Mouse (Mus musculus): ENCODE results near the gene Rnd2. TPM values are rescaled to one million over a fixed set of nuclear protein-coding genes. Genes with fewer than 3 reads are reported as not detected.

The Rnd2 gene
- polyA plus RNA-seq (2015; fragmentation: Nextera tagmentation; extraction: Ambion mirVana) = 16.0 and 17.1 TPM in 2 replicates

GRCm38 (mm10) chr11:101464211-101465100, at the start of gene Rnd2:
TSS of gene Rnd2 (plus strand) at chr11:101464999.
- Histone ChIP-seq H3K4me2 (peak within 1 kb of the TSS; percentile 95), H3K4me1 (peaks cover 39% of the 10 kb centered on the region), H3K27me3 (replicated peaks) (no peaks in the 10 kb centered on the region), H3K4me3 (replicated peaks) (peak within 1 kb of the TSS; percentile 89), H3K27ac (peak within 1 kb of the TSS; percentile 94), H3K9me3 (no peaks in the 10 kb centered on the region), H3K36me3 (peaks cover 9% of the 10 kb centered on the region), H3K9ac (peak within 1 kb of the TSS; percentile 68)
- ATAC-seq (ENCODE audit: insufficient read depth, low FRiP score, low read depth) = peak; percentile 20
- 12% methylated on average over 12 of the region's 12 CpGs for WGBS

- Histone ChIP-seq H3K27me3 (replicated peaks) (no peaks in the 10 kb centered on the region), H3K4me2 (no peak overlapping the region), H3K27ac (no peak overlapping the region), H3K4me3 (replicated peaks) (no peak overlapping the region), H3K36me3 (peaks cover 14% of the 10 kb centered on the region), H3K9ac (no peak overlapping the region), H3K9me3 (no peaks in the 10 kb centered on the region), H3K4me1 (peaks cover 5% of the 10 kb centered on the region)
- WGBS = 83% methylated on average over 2 of the region's 2 CpGs
- ATAC-seq (ENCODE audit: insufficient read depth, low FRiP score, low read depth) = no peak
These were observed 49.5 kb upstream of the Rnd2 start for GRCm38 (mm10) chr11:101415306-101415705.

GRCm38 (mm10) chr11:101416433-101417100, 48.2 kb upstream of the Rnd2 start:
- Histone ChIP-seq H3K27ac (peak overlapping the region; percentile 59; the same call in 1 of the 2 replicates), H3K4me2 (peak overlapping the region; percentile 88), H3K4me3 (replicated peaks) (peak overlapping the region; percentile 88), H3K36me3 (peaks cover 7% of the 10 kb centered on the region; the same call in 1 of the 2 replicates), H3K27me3 (replicated peaks) (no peaks in the 10 kb centered on the region), H3K4me1 (peaks cover 5% of the 10 kb centered on the region), H3K9me3 (no peaks in the 10 kb centered on the region), H3K9ac (peak overlapping the region; percentile 77)
- WGBS = 2% methylated on average over 11 of the region's 11 CpGs
- 0 out of 2 replicates have a peak, but pooled peaks have one; percentile 5 for ATAC-seq (ENCODE audit: insufficient read depth, low FRiP score, low read depth)

- peak within 1 kb of the TSS; percentile 77 for H3K9ac ChIP-seq
- H3K4me1 ChIP-seq = peaks cover 5% of the 10 kb centered on the region
- ATAC-seq (ENCODE audit: insufficient read depth, low FRiP score, low read depth) = peak; percentile 71
- H3K4me2 ChIP-seq = peak within 1 kb of the TSS; percentile 88
- peak within 1 kb of the TSS; percentile 59 for H3K27ac ChIP-seq
- peaks cover 7% of the 10 kb centered on the region; the same call in 1 of the 2 replicates for H3K36me3 ChIP-seq
- under 1% methylated on average over 45 of the region's 45 CpGs for WGBS
- H3K9me3 ChIP-seq = no peaks in the 10 kb centered on the region
- peak within 1 kb of the TSS; percentile 88 for H3K4me3 ChIP-seq (replicated peaks)
- no peaks in the 10 kb centered on the region for H3K27me3 ChIP-seq (replicated peaks)
These were observed 47.5 kb upstream of the Rnd2 start, which contains the start of gene Aarsd1 for GRCm38 (mm10) chr11:101417101-101417855. TSS of gene Aarsd1 (minus strand) at chr11:101417615.

- Histone ChIP-seq H3K4me2 (no peak overlapping the region), H3K4me1 (peaks cover 8% of the 10 kb centered on the region), H3K9me3 (no peaks in the 10 kb centered on the region), H3K27me3 (replicated peaks) (no peaks in the 10 kb centered on the region), H3K27ac (no peak overlapping the region), H3K4me3 (replicated peaks) (no peak overlapping the region), H3K9ac (no peak overlapping the region), H3K36me3 (peaks cover 2% of the 10 kb centered on the region; the same call in 1 of the 2 replicates)
- WGBS = 54% methylated on average over 6 of the region's 6 CpGs
- no peak for ATAC-seq (ENCODE audit: insufficient read depth, low FRiP score, low read depth)
These were observed 45.8 kb upstream of the Rnd2 start for GRCm38 (mm10) chr11:101418991-101419390.

GRCm38 (mm10) chr11:101419610-101420009, 45.2 kb upstream of the Rnd2 start:
- H3K9ac ChIP-seq = no peak overlapping the region
- H3K27me3 ChIP-seq (replicated peaks) = no peaks in the 10 kb centered on the region
- H3K36me3 ChIP-seq = no peaks in the 10 kb centered on the region
- WGBS = 28% methylated on average over 3 of the region's 3 CpGs
- H3K27ac ChIP-seq = no peak overlapping the region
- no peaks in the 10 kb centered on the region for H3K9me3 ChIP-seq
- no peak overlapping the region for H3K4me3 ChIP-seq (replicated peaks)
- ATAC-seq (ENCODE audit: insufficient read depth, low FRiP score, low read depth) = no peak
- peaks cover 14% of the 10 kb centered on the region for H3K4me1 ChIP-seq
- no peak overlapping the region for H3K4me2 ChIP-seq

GRCm38 (mm10) chr11:101420148-101420547, 44.7 kb upstream of the Rnd2 start:
- WGBS = 86% methylated on average over 5 of the region's 5 CpGs
- no peaks in the 10 kb centered on the region for H3K9me3 ChIP-seq

GRCm38 (mm10) chr11:101424105-101424851, 40.5 kb upstream of the Rnd2 start, which contains the start of gene Gm27029:
TSS of gene Gm27029 (minus strand) at chr11:101424796.
- H3K27me3 ChIP-seq (replicated peaks) = no peaks in the 10 kb centered on the region
- H3K4me1 ChIP-seq = peaks cover 20% of the 10 kb centered on the region
- peak within 1 kb of the TSS; percentile 90 for H3K27ac ChIP-seq
- no peaks in the 10 kb centered on the region for H3K9me3 ChIP-seq
- H3K36me3 ChIP-seq = peaks cover under 1% of the 10 kb centered on the region; the same call in 1 of the 2 replicates
- WGBS = 3% methylated on average over 23 of the region's 23 CpGs
- H3K9ac ChIP-seq = peak within 1 kb of the TSS; percentile 51
- ATAC-seq (ENCODE audit: insufficient read depth, low FRiP score, low read depth) = peak; percentile 48; the same call in 1 of the 2 replicates
- H3K4me3 ChIP-seq (replicated peaks) = peak within 1 kb of the TSS; percentile 85
- peak within 1 kb of the TSS; percentile 86 for H3K4me2 ChIP-seq

More at GRCm38 (mm10) chr11:101420148-101420547, 44.7 kb upstream of the Rnd2 start:
- no peak overlapping the region for H3K4me2 ChIP-seq
- H3K9ac ChIP-seq = no peak overlapping the region
- peaks cover 14% of the 10 kb centered on the region for H3K4me1 ChIP-seq
- no peak overlapping the region for H3K27ac ChIP-seq
- ATAC-seq (ENCODE audit: insufficient read depth, low FRiP score, low read depth) = no peak
- no peaks in the 10 kb centered on the region for H3K27me3 ChIP-seq (replicated peaks)
- no peak overlapping the region for H3K4me3 ChIP-seq (replicated peaks)
- no peaks in the 10 kb centered on the region for H3K36me3 ChIP-seq

GRCm38 (mm10) chr11:101424925-101425813, 39.6 kb upstream of the Rnd2 start, which contains the start of the genes Rundc1 and Ptges3l:
TSS of gene Rundc1 (plus strand) at chr11:101425085.
TSS of gene Ptges3l (minus strand) at chr11:101425333.
- Histone ChIP-seq H3K4me3 (replicated peaks) (peak within 1 kb of the TSS; percentile 85), H3K27me3 (replicated peaks) (no peaks in the 10 kb centered on the region), H3K4me2 (peak within 1 kb of the TSS; percentile 86), H3K9ac (peak within 1 kb of the TSS; percentile 51), H3K4me1 (peaks cover 20% of the 10 kb centered on the region), H3K9me3 (no peaks in the 10 kb centered on the region), H3K36me3 (peaks cover 8% of the 10 kb centered on the region), H3K27ac (peak within 1 kb of the TSS; percentile 90)
- under 1% methylated on average over 81 of the region's 81 CpGs for WGBS
- ATAC-seq (ENCODE audit: insufficient read depth, low FRiP score, low read depth) = peak; percentile 90

- Histone ChIP-seq H3K36me3 (peaks cover 14% of the 10 kb centered on the region), H3K27ac (no peak overlapping the region), H3K9ac (no peak overlapping the region), H3K27me3 (replicated peaks) (no peaks in the 10 kb centered on the region), H3K9me3 (no peaks in the 10 kb centered on the region), H3K4me3 (replicated peaks) (peak overlapping the region; percentile 85), H3K4me1 (peaks cover 20% of the 10 kb centered on the region), H3K4me2 (peak overlapping the region; percentile 86)
- 54% methylated on average over 8 of the region's 8 CpGs for WGBS
- no peak for ATAC-seq (ENCODE audit: insufficient read depth, low FRiP score, low read depth)
These were observed 38.6 kb upstream of the Rnd2 start for GRCm38 (mm10) chr11:101426165-101426564.

All from stomach, embryonic 15.5 days (tissue).